Mouse (Mus musculus) ES-Bruce4 (cell line): ENCODE results near the gene B4galt2. TPM values are rescaled to one million over a fixed set of nuclear protein-coding genes. Genes with fewer than 3 reads are reported as not detected.
A peak's percentile ranks its signal among the peaks of the same experiment; 100 is the strongest.

Source experiments
- H3K27ac ChIP-seq: 2 replicates; pipeline ENCODE4 v1.5.1; 2012; ENCODE audit warnings: low read length, inconsistent platforms; ENCODE audit not compliant: insufficient read depth
- H3K27me3 ChIP-seq: 2 replicates; pipeline ENCODE4 v1.6.1; 2012; ENCODE audit warnings: mild to moderate bottlenecking, low read length, inconsistent platforms; ENCODE audit not compliant: control insufficient read depth, poor library complexity, insufficient read depth, severe bottlenecking
- H3K36me3 ChIP-seq: 2 replicates; pipeline ENCODE4 v1.6.1; 2012; ENCODE audit warnings: inconsistent platforms, mild to moderate bottlenecking, low read length, moderate library complexity; ENCODE audit not compliant: control insufficient read depth, poor library complexity, insufficient read depth, severe bottlenecking
- H3K4me1 ChIP-seq: one replicate; pipeline ENCODE4 v1.8.1; 2011; ENCODE audit warnings: low read length; ENCODE audit not compliant: control insufficient read depth, insufficient read depth
- H3K4me3 ChIP-seq: 2 replicates; pipeline ENCODE4 v1.5.1; 2011; ENCODE audit warnings: low read depth, mild to moderate bottlenecking, low read length
- H3K9ac ChIP-seq: 2 replicates; pipeline ENCODE4 v1.6.1; 2012; ENCODE audit warnings: low read depth, mild to moderate bottlenecking, inconsistent platforms; ENCODE audit not compliant: poor library complexity, severe bottlenecking
- H3K9me3 ChIP-seq: replicated peaks from 2 replicates; pipeline ENCODE4 v1.6.1; 2012; ENCODE audit warnings: mild to moderate bottlenecking, low read length, inconsistent platforms; ENCODE audit not compliant: control insufficient read depth, poor library complexity, insufficient read depth, severe bottlenecking
- CTCF ChIP-seq: IDR thresholded peaks from one replicate; pipeline ENCODE4 v1.8.1; 2011; ENCODE audit warnings: low read depth, low read length
- EP300 ChIP-seq: IDR thresholded peaks from 2 replicates; pipeline ENCODE4 v1.6.1; 2011; ENCODE audit warnings: low read depth, low read length; ENCODE audit not compliant: insufficient read depth
- POLR2A ChIP-seq: IDR thresholded peaks from one replicate; pipeline ENCODE4 v1.8.1; 2011; ENCODE audit warnings: low read length; ENCODE audit not compliant: insufficient read depth
- polyA plus RNA-seq: library from polyadenylated mRNA; stranded (reverse); fragments of >200 nt; gene quantifications from 2 replicates; pipeline ENCODE4 v1.2.4, GENCODE M21; 2011; ENCODE audit warnings: low read depth; ENCODE audit not compliant: missing spikeins, insufficient read depth, insufficient read length

The B4galt2 gene
- polyA plus RNA-seq, 1 experiment = 15.3 TPM

- H3K36me3 ChIP-seq = no peaks in the 10 kb centered on the region
- H3K4me1 ChIP-seq = no peaks in the 10 kb centered on the region
- H3K27me3 ChIP-seq = no peaks in the 10 kb centered on the region
- no peaks in the 10 kb centered on the region for H3K9me3 ChIP-seq
- no peak overlapping the region for H3K27ac ChIP-seq
- no peak overlapping the region for H3K4me3 ChIP-seq
- H3K9ac ChIP-seq = no peak overlapping the region
- TF ChIP-seq CTCF (no peak), POLR2A (no peak), EP300 (no peak)
Observed at GRCm38 (mm10) chr4:117843101-117843500, 40.2 kb downstream of the B4galt2 start.

- H3K4me1 ChIP-seq = no peaks in the 10 kb centered on the region
- H3K4me3 ChIP-seq = no peak overlapping the region
- TF ChIP-seq CTCF (no peak), EP300 (no peak), POLR2A (no peak)
- no peaks in the 10 kb centered on the region for H3K9me3 ChIP-seq
- no peaks in the 10 kb centered on the region for H3K27me3 ChIP-seq
- H3K27ac ChIP-seq = no peak overlapping the region
- H3K36me3 ChIP-seq = no peaks in the 10 kb centered on the region
- H3K9ac ChIP-seq = no peak overlapping the region
Observed at GRCm38 (mm10) chr4:117841566-117841965, 41.7 kb downstream of the B4galt2 start.

GRCm38 (mm10) chr4:117840821-117841220 is 42.5 kb downstream of the B4galt2 start:
- no peak overlapping the region for H3K27ac ChIP-seq
- no peaks in the 10 kb centered on the region for H3K27me3 ChIP-seq
- H3K9me3 ChIP-seq = no peaks in the 10 kb centered on the region
- H3K9ac ChIP-seq = no peak overlapping the region
- H3K36me3 ChIP-seq = no peaks in the 10 kb centered on the region
- no peak overlapping the region for H3K4me3 ChIP-seq
- TF ChIP-seq EP300 (no peak), CTCF (no peak), POLR2A (no peak)
- H3K4me1 ChIP-seq = no peaks in the 10 kb centered on the region

GRCm38 (mm10) chr4:117839366-117839765 is 43.9 kb downstream of the B4galt2 start:
- Histone ChIP-seq H3K4me1 (no peaks in the 10 kb centered on the region), H3K9ac (no peak overlapping the region), H3K27ac (no peak overlapping the region), H3K27me3 (no peaks in the 10 kb centered on the region), H3K4me3 (no peak overlapping the region), H3K9me3 (no peaks in the 10 kb centered on the region), H3K36me3 (no peaks in the 10 kb centered on the region)
- TF ChIP-seq CTCF (no peak), POLR2A (no peak)

- no peaks in the 10 kb centered on the region for H3K36me3 ChIP-seq
- no peak overlapping the region for H3K4me3 ChIP-seq
- H3K27me3 ChIP-seq = no peaks in the 10 kb centered on the region
- H3K4me1 ChIP-seq = no peaks in the 10 kb centered on the region
- no peak overlapping the region for H3K9ac ChIP-seq
- H3K27ac ChIP-seq = no peak overlapping the region
- no peaks in the 10 kb centered on the region for H3K9me3 ChIP-seq
- TF ChIP-seq CTCF = no peak
- no peak for TF ChIP-seq POLR2A
- no peak for TF ChIP-seq EP300
Observed at GRCm38 (mm10) chr4:117837271-117837670, 46.0 kb downstream of the B4galt2 start.

GRCm38 (mm10) chr4:117836204-117836767 is 47.0 kb downstream of the B4galt2 start:
- H3K27me3 ChIP-seq = no peaks in the 10 kb centered on the region
- H3K4me1 ChIP-seq = no peaks in the 10 kb centered on the region
- no peaks in the 10 kb centered on the region for H3K9me3 ChIP-seq
- no peaks in the 10 kb centered on the region for H3K36me3 ChIP-seq
- 0 out of 2 replicates have a peak, but pooled peaks have one; percentile 34 for TF ChIP-seq EP300
- no peak for TF ChIP-seq POLR2A
- H3K27ac ChIP-seq = no peak overlapping the region
- peak overlapping the region; percentile 69 for H3K9ac ChIP-seq
- H3K4me3 ChIP-seq = peak overlapping the region; percentile 89
